Mouse (Mus musculus): ENCODE measurements around the gene Ash1l. TPM values are rescaled to one million over a fixed set of nuclear protein-coding genes. Genes with fewer than 3 reads are reported as not detected.

Ash1l gene
- polyA plus RNA-seq, 1 experiment: 5.4 TPM

DNA sequence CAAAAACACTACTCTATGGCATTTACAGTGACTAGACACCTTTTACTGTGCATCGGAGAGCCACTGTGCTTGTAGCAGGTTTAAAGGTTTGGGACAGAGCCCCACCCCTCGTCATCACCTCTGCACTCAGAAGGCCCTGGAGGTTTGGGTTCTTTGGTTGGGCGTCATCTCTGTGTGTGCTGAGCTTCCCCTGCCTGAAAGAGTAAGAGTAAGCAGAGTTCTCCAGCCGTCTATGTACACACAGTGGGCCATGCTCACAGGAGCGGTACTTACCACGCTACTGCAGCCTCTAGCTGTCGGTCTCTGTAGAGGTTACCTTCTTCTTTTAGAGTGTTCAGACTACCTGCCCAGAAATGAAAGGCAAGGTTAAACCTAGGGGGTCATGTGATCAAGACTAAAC is 37.8 kb upstream of the Ash1l start:
- Histone ChIP-seq H3ac (ENCODE audit: control insufficient read depth, insufficient read length, low read depth) (no peak overlapping the region), H3K79me2 (ENCODE audit: control insufficient read depth, insufficient read depth) (peaks cover 22% of the 10 kb centered on the region), H3K79me3 (ENCODE audit: low read depth) (peaks cover 6% of the 10 kb centered on the region), H3K36me3 (ENCODE audit: control insufficient read depth, insufficient read depth) (peaks cover 46% of the 10 kb centered on the region), H3K4me3 (ENCODE audit: insufficient read depth, poor library complexity, severe bottlenecking) (no peak overlapping the region), H3K27me3 (ENCODE audit: control insufficient read depth, insufficient read depth, insufficient read length) (no peaks in the 10 kb centered on the region)
- no peak for TF ChIP-seq CTCF (IDR thresholded peaks at IDR 0.05; ENCODE audit: control insufficient read depth, insufficient read depth, insufficient read length)
- TF ChIP-seq FOSL1 (IDR thresholded peaks at IDR 0.05; ENCODE audit: insufficient read depth, low read length, poor library complexity, severe bottlenecking): no peak
- TF ChIP-seq CEBPB (IDR thresholded peaks at IDR 0.05; ENCODE audit: low read depth): no peak
- TF ChIP-seq MYOG (IDR thresholded peaks at IDR 0.05; ENCODE audit: control insufficient read depth, extremely low read depth, insufficient read length): no peak
- peak; percentile 46 for TF ChIP-seq USF1 (IDR thresholded peaks at IDR 0.05; ENCODE audit: low read depth)
- TF ChIP-seq MAX (IDR thresholded peaks at IDR 0.05): no peak

DNA sequence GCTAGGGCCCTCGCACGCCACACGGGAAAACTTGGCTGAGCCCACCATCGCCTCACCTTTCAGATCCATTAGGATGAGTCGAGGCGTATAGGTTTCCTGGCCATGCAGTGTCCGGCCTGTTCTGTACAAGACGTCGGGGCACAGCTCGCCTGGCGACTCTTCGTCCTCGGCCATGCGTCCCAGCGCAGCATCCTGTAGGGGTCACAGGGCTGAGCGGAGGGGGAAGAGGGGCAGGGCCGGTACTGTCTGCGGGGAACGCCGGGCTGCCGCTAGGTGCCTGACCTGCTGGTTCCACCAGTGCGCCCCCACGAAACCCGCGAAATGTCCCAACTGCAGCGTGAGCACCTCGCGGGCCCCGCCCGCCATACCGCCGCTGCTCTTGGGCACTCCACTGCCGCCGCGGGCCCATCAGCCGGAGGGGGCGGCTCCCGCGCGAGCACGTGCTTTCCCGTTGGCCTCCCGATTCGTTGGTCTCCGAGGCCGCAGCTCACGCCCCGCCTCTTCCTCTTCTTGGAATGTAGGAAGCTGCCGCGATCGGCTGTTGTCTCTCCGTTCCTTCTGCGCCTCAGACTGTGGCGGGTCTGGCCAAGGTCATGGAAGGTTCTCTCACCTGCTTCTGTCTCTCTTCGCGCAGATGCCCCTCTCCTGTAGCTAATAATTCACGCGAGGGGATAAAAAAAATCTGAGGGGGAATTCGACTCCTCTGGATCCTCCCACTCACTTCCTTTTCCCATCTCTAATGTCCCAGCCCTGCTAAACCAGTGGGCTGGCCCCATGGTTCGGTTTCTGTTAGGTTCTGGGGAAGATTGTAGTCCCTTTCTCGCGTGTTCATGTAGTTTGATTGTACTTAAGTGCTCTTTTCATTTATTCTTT is 36.7 kb upstream of the Ash1l start, which contains the start of gene Msto1:
Msto1 (minus strand) TSS at position 489 of the 873 bp plus-strand sequence.
- TF ChIP-seq CEBPB (IDR thresholded peaks at IDR 0.05; ENCODE audit: low read depth) (no peak), USF1 (IDR thresholded peaks at IDR 0.05; ENCODE audit: low read depth) (peak; percentile 82), FOSL1 (IDR thresholded peaks at IDR 0.05; ENCODE audit: insufficient read depth, low read length, poor library complexity, severe bottlenecking) (no peak), CTCF (IDR thresholded peaks at IDR 0.05; ENCODE audit: control insufficient read depth, insufficient read depth, insufficient read length) (peak; percentile 8), MAX (IDR thresholded peaks at IDR 0.05) (peak; percentile 44)
- Histone ChIP-seq H3ac (ENCODE audit: control insufficient read depth, insufficient read length, low read depth) (peak within 1 kb of the TSS; percentile 87), H3K27me3 (ENCODE audit: control insufficient read depth, insufficient read depth, insufficient read length) (no peaks in the 10 kb centered on the region), H3K79me2 (ENCODE audit: control insufficient read depth, insufficient read depth) (peaks cover 22% of the 10 kb centered on the region), H3K79me3 (ENCODE audit: low read depth) (peaks cover 6% of the 10 kb centered on the region), H3K36me3 (ENCODE audit: control insufficient read depth, insufficient read depth) (peaks cover 34% of the 10 kb centered on the region), H3K4me3 (ENCODE audit: insufficient read depth, poor library complexity, severe bottlenecking) (peak within 1 kb of the TSS; percentile 68)

DNA sequence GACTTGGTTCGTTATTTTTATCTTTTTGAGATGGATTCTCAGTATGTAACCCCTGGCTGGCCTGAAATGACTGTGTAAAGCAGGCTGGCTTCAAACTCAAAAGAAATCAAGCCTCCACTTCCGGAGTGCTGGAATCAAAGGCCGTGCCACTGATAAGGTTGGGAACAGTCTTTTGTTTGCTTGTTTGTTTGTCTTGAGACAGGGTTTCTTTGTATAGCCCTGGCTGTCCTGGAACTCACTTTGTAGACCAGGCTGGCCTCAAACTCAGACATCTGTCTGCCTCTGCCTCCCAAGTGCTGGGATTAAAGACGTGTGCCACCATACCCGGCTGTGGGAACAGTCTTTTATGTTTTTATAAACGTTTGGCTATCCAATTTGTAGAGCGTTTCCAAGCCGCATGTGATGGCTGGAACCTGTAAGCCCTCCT is 36.0 kb upstream of the Ash1l start:
- Histone ChIP-seq H3K36me3 (ENCODE audit: control insufficient read depth, insufficient read depth) (peaks cover 30% of the 10 kb centered on the region), H3K79me2 (ENCODE audit: control insufficient read depth, insufficient read depth) (peaks cover 22% of the 10 kb centered on the region), H3K4me3 (ENCODE audit: insufficient read depth, poor library complexity, severe bottlenecking) (peak overlapping the region; percentile 68), H3K79me3 (ENCODE audit: low read depth) (peaks cover 6% of the 10 kb centered on the region), H3K27me3 (ENCODE audit: control insufficient read depth, insufficient read depth, insufficient read length) (no peaks in the 10 kb centered on the region), H3ac (ENCODE audit: control insufficient read depth, insufficient read length, low read depth) (peak overlapping the region; percentile 51)
- TF ChIP-seq CTCF (IDR thresholded peaks at IDR 0.05; ENCODE audit: control insufficient read depth, insufficient read depth, insufficient read length): no peak
- no peak for TF ChIP-seq MYOG (IDR thresholded peaks at IDR 0.05; ENCODE audit: control insufficient read depth, extremely low read depth, insufficient read length)
- TF ChIP-seq MAX (IDR thresholded peaks at IDR 0.05): no peak
- no peak for TF ChIP-seq USF1 (IDR thresholded peaks at IDR 0.05; ENCODE audit: low read depth)
- no peak for TF ChIP-seq CEBPB (IDR thresholded peaks at IDR 0.05; ENCODE audit: low read depth)
- no peak for TF ChIP-seq MYOD1 (IDR thresholded peaks at IDR 0.05; ENCODE audit: control insufficient read depth, insufficient read length, low read depth)
- TF ChIP-seq FOSL1 (IDR thresholded peaks at IDR 0.05; ENCODE audit: insufficient read depth, low read length, poor library complexity, severe bottlenecking): no peak

DNA sequence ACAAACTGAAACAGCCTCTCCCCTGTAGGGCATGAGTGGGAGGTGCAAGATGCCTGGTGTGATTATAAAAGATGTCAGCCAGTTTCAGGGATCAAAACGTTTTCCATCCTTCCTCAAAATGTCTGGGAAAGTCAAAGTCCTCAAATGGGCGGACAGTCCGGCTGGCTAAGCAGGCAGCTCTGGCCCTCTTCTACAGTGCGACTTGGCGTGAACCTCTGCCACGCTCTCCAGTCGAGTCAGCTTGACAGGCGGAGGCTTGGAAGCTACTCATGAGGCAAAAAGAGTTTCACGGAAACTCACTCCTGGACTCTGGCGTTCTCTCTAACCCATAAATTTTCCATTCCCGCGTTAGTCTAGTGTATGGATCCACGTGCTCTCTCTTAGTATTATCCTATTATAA is 31.4 kb upstream of the Ash1l start:
- Histone ChIP-seq H3K79me2 (ENCODE audit: control insufficient read depth, insufficient read depth) (no peaks in the 10 kb centered on the region), H3K4me3 (ENCODE audit: insufficient read depth, poor library complexity, severe bottlenecking) (no peak overlapping the region), H3K27me3 (ENCODE audit: control insufficient read depth, insufficient read depth, insufficient read length) (no peaks in the 10 kb centered on the region), H3K36me3 (ENCODE audit: control insufficient read depth, insufficient read depth) (peaks cover 25% of the 10 kb centered on the region), H3ac (ENCODE audit: control insufficient read depth, insufficient read length, low read depth) (no peak overlapping the region), H3K79me3 (ENCODE audit: low read depth) (no peaks in the 10 kb centered on the region)
- TF ChIP-seq USF1 (IDR thresholded peaks at IDR 0.05; ENCODE audit: low read depth): no peak
- TF ChIP-seq MYOG (IDR thresholded peaks at IDR 0.05; ENCODE audit: control insufficient read depth, extremely low read depth, insufficient read length): no peak
- no peak for TF ChIP-seq CTCF (IDR thresholded peaks at IDR 0.05; ENCODE audit: control insufficient read depth, insufficient read depth, insufficient read length)
- TF ChIP-seq FOSL1 (IDR thresholded peaks at IDR 0.05; ENCODE audit: insufficient read depth, low read length, poor library complexity, severe bottlenecking): no peak
- TF ChIP-seq MYOD1 (IDR thresholded peaks at IDR 0.05; ENCODE audit: control insufficient read depth, insufficient read length, low read depth): no peak
- TF ChIP-seq MAX (IDR thresholded peaks at IDR 0.05): no peak
- TF ChIP-seq CEBPB (IDR thresholded peaks at IDR 0.05; ENCODE audit: low read depth): no peak

DNA sequence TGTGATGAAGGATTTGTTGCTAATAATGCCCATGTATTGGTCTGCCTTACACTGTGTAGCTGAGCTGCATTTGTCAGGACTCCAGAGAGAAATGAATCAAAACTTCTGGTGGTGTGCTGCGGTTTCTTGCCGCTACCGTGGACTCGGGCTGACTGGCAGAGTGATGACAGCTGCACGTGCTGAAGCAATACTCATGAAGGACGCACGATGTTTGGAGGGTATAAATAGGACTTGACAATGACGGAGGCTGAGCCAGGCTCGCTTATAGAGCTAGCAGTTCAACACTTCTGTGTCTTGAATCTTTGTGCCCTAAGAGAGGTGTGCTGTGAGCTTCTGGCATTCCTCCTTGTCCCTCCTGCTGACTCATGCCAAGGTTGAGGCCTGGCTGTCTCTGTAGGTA is 29.0 kb upstream of the Ash1l start:
- peaks cover 41% of the 10 kb centered on the region for H3K36me3 ChIP-seq (ENCODE audit: control insufficient read depth, insufficient read depth)
- no peaks in the 10 kb centered on the region for H3K27me3 ChIP-seq (ENCODE audit: control insufficient read depth, insufficient read depth, insufficient read length)
- no peak overlapping the region for H3ac ChIP-seq (ENCODE audit: control insufficient read depth, insufficient read length, low read depth)
- TF ChIP-seq FOSL1 (IDR thresholded peaks at IDR 0.05; ENCODE audit: insufficient read depth, low read length, poor library complexity, severe bottlenecking) (no peak), MYOG (IDR thresholded peaks at IDR 0.05; ENCODE audit: control insufficient read depth, extremely low read depth, insufficient read length) (no peak), MYOD1 (IDR thresholded peaks at IDR 0.05; ENCODE audit: control insufficient read depth, insufficient read length, low read depth) (no peak), USF1 (IDR thresholded peaks at IDR 0.05; ENCODE audit: low read depth) (no peak), CEBPB (IDR thresholded peaks at IDR 0.05; ENCODE audit: low read depth) (no peak), CTCF (IDR thresholded peaks at IDR 0.05; ENCODE audit: control insufficient read depth, insufficient read depth, insufficient read length) (no peak), MAX (IDR thresholded peaks at IDR 0.05) (no peak)
- H3K79me3 ChIP-seq (ENCODE audit: low read depth): no peaks in the 10 kb centered on the region
- no peaks in the 10 kb centered on the region for H3K79me2 ChIP-seq (ENCODE audit: control insufficient read depth, insufficient read depth)
- H3K4me3 ChIP-seq (ENCODE audit: insufficient read depth, poor library complexity, severe bottlenecking): no peak overlapping the region

Data from C2C12 (cell line).